In the genomic region with DNA sequence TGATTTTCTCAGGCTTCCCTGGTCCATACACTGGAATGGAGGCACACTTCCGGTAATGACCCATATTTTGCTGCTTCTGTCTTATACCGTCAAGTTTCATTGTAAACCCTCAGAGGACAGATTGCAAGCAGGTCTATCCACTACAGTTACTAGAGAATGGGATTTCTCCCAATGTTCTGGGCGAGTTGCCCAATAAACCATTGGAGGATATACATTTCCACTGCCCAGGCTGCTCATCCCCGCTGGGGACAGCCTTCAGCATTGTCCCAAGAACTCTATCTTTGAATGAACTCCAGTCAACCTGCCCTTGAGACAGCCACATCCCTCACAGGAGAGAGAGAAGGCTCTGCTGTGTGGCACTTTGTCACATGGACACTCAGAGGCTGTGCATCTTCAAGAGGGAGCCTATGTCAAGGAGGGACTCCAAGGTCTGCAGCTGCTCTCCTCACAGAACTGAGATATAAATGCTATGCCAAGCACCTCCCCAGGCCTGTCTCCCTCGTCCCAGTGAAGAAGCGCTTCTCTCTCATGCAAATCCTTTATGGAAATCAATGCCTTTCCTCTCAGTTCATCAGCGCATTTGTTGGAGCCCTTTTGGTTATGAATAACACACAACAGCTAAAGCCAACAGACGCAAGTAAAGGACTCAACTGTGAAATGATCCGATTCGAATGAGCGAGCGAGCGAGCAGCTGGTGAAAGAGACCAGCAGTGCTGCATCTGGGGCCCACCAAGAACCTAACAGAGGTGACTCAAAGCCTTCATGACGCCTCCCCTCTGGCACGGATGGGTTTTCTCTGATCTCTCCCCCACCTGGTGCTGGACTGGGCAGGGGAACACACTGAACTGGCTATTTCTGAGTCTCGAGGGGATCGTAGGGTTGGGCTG, we compare ENCODE assay signal across 15 mouse cellular contexts. TPM values are rescaled to one million over a fixed set of nuclear protein-coding genes. Genes with fewer than 3 reads are reported as not detected.
DNase-seq lines count a peak whose midpoint lies in the region; ATAC-seq and TF ChIP-seq lines count a peak whose summit lies in the region.
"Had no signal": no experiment of that assay in that cellular context is flagged by ENCODE, and none has a peak within 500 bp of the region (broad histone marks: within the 10 kb centered on the region; RNA-seq: fewer than 3 reads in every experiment).

No protein-coding gene starts in this region.

- no peak for TF ChIP-seq CTCF in intestine, postnatal 0 days (IDR thresholded peaks at IDR 0.05; ENCODE audit: low read depth)

- intact Hi-C loops in left cerebral cortex, postnatal 10 days (cut with DNase I), result no loop called here

- peak overlapping the region; percentile 31 for H3K27ac ChIP-seq in hindbrain, embryonic 16.5 days (ENCODE audit: low read depth, low read length)
- H3K27ac ChIP-seq in intestine, postnatal 0 days (ENCODE audit: low read depth, low read length), result no peak overlapping the region
- H3K27ac ChIP-seq: embryonic facial prominence, embryonic 13.5 days; lung, embryonic 15.5 days had no signal

- H3K36me3 ChIP-seq in hindbrain, embryonic 16.5 days (ENCODE audit: control insufficient read depth, insufficient read depth, low read length), result no peaks in the 10 kb centered on the region
- H3K36me3 ChIP-seq in intestine, postnatal 0 days (ENCODE audit: control insufficient read depth, insufficient read depth), result no peaks in the 10 kb centered on the region
- H3K36me3 ChIP-seq: embryonic facial prominence, embryonic 13.5 days; lung, embryonic 15.5 days had no signal

- H3K4me1 ChIP-seq in hindbrain, embryonic 16.5 days (ENCODE audit: control insufficient read depth, insufficient read depth, low read depth, low read length), result peaks cover 7% of the 10 kb centered on the region
- no peaks in the 10 kb centered on the region for H3K4me1 ChIP-seq in intestine, postnatal 0 days (replicated peaks; ENCODE audit: control insufficient read depth, insufficient read depth, low read length)
- H3K4me1 ChIP-seq: embryonic facial prominence, embryonic 13.5 days; lung, embryonic 15.5 days had no signal

- 0 out of 2 replicates have a peak, but pooled peaks cover 2% of the 10 kb centered on the region for H3K9me3 ChIP-seq in hindbrain, embryonic 16.5 days (ENCODE audit: control insufficient read depth, low read length)
- H3K9me3 ChIP-seq in intestine, postnatal 0 days (ENCODE audit: control insufficient read depth), result no peaks in the 10 kb centered on the region
- H3K9me3 ChIP-seq: embryonic facial prominence, embryonic 13.5 days; lung, embryonic 15.5 days had no signal

- no peak overlapping the region for H3K9ac ChIP-seq in hindbrain, embryonic 16.5 days (ENCODE audit: low read depth, low read length)
- no peak overlapping the region for H3K9ac ChIP-seq in intestine, postnatal 0 days (ENCODE audit: low read depth, low read length)
- H3K9ac ChIP-seq: embryonic facial prominence, embryonic 13.5 days; lung, embryonic 15.5 days had no signal

- peak; percentile 45 to 47 for DNase-seq in left cerebral cortex, postnatal 10 days (ENCODE audit: extremely low spot score in 1 of 2, low spot score in 2 of 2)
- no peak for DNase-seq in left cerebral cortex, adult 9 months (ENCODE audit: low spot score in 2 of 2)
- DNase-seq in brain, adult 2 months (ENCODE audit: low read depth, low spot score), result peak; percentile 29
- peak; percentile 21 for DNase-seq in cerebellum, adult 9-11 months
- no peak for DNase-seq in adrenal gland, adult 8-10 months
- no peak for DNase-seq in adrenal gland, postnatal 25 days
- DNase-seq: gastrocnemius, postnatal 10 days; heart, postnatal 10 days; kidney, adult 9 months; layer of hippocampus, postnatal 36 days had no signal

- no peaks in the 10 kb centered on the region for H3K27me3 ChIP-seq in hindbrain, embryonic 16.5 days (replicated peaks; ENCODE audit: control insufficient read depth, insufficient read depth, low read length)
- H3K27me3 ChIP-seq in intestine, postnatal 0 days (replicated peaks; ENCODE audit: control insufficient read depth, insufficient read depth, low read length), result no peaks in the 10 kb centered on the region
- H3K27me3 ChIP-seq: embryonic facial prominence, embryonic 13.5 days; lung, embryonic 15.5 days had no signal

- 41% methylated on average over 17 of the region's 17 CpGs for WGBS in hindbrain, embryonic 16.5 days
- 76% methylated on average over 17 of the region's 17 CpGs for WGBS in intestine, postnatal 0 days

- peak; percentile 65 for ATAC-seq in hindbrain, embryonic 16.5 days
- ATAC-seq in intestine, postnatal 0 days, result no peak

- H3K4me3 ChIP-seq in hindbrain, embryonic 16.5 days (ENCODE audit: low read length), result no peak overlapping the region
- no peak overlapping the region for H3K4me3 ChIP-seq in intestine, postnatal 0 days (ENCODE audit: low read depth, low read length)
- H3K4me3 ChIP-seq: embryonic facial prominence, embryonic 13.5 days; lung, embryonic 15.5 days had no signal

- H3K4me2 ChIP-seq in hindbrain, embryonic 16.5 days (ENCODE audit: low read length), result peak overlapping the region; percentile 13
- H3K4me2 ChIP-seq in intestine, postnatal 0 days (replicated peaks; ENCODE audit: low read depth), result no peak overlapping the region
- H3K4me2 ChIP-seq: embryonic facial prominence, embryonic 13.5 days; lung, embryonic 15.5 days had no signal

RNA-seq across cellular contexts. Expression of a gene that starts 32.6 kb away (rescaled TPM):
- not detected for total RNA-seq in left cerebral cortex, postnatal 10 days (2021)
- 0.42 and 0.49 TPM in 2 replicates for polyA plus RNA-seq in hindbrain, embryonic 16.5 days (2015; fragmentation: Nextera tagmentation; extraction: Ambion mirVana)
- total RNA-seq in adrenal gland, adult 8-10 months (2022), result not detected
- polyA plus RNA-seq in intestine, postnatal 0 days (2015; fragmentation: Nextera tagmentation; extraction: Ambion mirVana), result not detected in 2 replicates
- total RNA-seq in adrenal gland, postnatal 25 days (2021), result not detected in 2 replicates
- total RNA-seq: gastrocnemius, postnatal 10 days; heart, postnatal 10 days; layer of hippocampus, postnatal 36 days had no signal
- polyA plus RNA-seq: embryonic facial prominence, embryonic 13.5 days; lung, embryonic 15.5 days; stomach, embryonic 16.5 days had no signal

RNA-seq across cellular contexts. Expression of a gene that starts 45.9 kb away (rescaled TPM):
- total RNA-seq in left cerebral cortex, postnatal 10 days (2021), result 10 to 100 TPM; 16.0 to 16.7 TPM
- 14.9 and 15.6 TPM in 2 replicates for polyA plus RNA-seq in hindbrain, embryonic 16.5 days (2015; fragmentation: Nextera tagmentation; extraction: Ambion mirVana)
- 10 to 100 TPM; 12.4 to 22.2 (median 15.1) TPM for total RNA-seq in adrenal gland, adult 8-10 months (2022)
- 10.0 and 10.4 TPM in 2 replicates for polyA plus RNA-seq in intestine, postnatal 0 days (2015; fragmentation: Nextera tagmentation; extraction: Ambion mirVana)
- 13.2 and 13.6 TPM in 2 replicates for total RNA-seq in adrenal gland, postnatal 25 days (2021)

Comparison
In these comparisons a context has a peak if more than half of its experiments do, and no peak if none do; other contexts are left out.
1. DNase-seq: peak in left cerebral cortex, postnatal 10 days (2 of 2), brain, adult 2 months (single experiment) and cerebellum, adult 9-11 months (single experiment); none in left cerebral cortex, adult 9 months (0 of 2), adrenal gland, adult 8-10 months (single experiment) and adrenal gland, postnatal 25 days (single experiment).